In the genomic region with DNA sequence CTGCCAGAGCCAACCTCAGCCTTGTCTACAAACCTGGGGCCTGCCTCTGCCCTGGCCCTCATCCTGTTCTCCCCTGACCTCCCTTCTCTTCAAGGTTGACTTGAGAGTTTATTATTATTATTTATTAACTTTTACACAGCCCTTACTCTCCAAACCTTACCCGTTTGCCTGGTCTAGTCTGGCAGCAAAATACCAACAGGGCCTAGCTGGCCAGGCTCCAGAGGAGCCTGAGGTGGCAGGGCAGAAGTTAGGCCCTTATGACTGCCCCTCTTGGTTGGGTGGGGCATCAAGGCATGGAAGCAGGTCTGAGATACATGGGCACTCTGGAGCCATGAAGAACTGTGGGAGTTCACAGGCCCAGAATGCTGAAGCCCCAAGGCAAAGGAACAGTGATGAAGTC, we compare ENCODE assay signal across 8 mouse cellular contexts. TPM values are rescaled to one million over a fixed set of nuclear protein-coding genes. Genes with fewer than 3 reads are reported as not detected.
DNase-seq lines count a peak whose midpoint lies in the region; ATAC-seq and TF ChIP-seq lines count a peak whose summit lies in the region.

No protein-coding gene starts in this region.

- no peak overlapping the region for H3K4me3 ChIP-seq in liver, postnatal 0 days (ENCODE audit: low read depth, low read length)

- peaks cover 73% of the 10 kb centered on the region for H3K4me1 ChIP-seq in liver, postnatal 0 days (ENCODE audit: insufficient read depth)

- peaks cover 58% of the 10 kb centered on the region for H3K36me3 ChIP-seq in liver, postnatal 0 days (replicated peaks; ENCODE audit: insufficient read depth, low read length)

- 61% methylated on average over 1 of the region's 1 CpGs for WGBS in liver, postnatal 0 days (ENCODE audit: insufficient replicate concordance)

- H3K4me2 ChIP-seq in liver, postnatal 0 days (ENCODE audit: low read depth, low read length), result 0 out of 2 replicates have a peak overlapping the region, but pooled peaks have one; percentile 9

- DNase-seq in adrenal gland, adult 2 months, result peak; percentile 37
- no peak for DNase-seq in adrenal gland, adult 18-20 months (ENCODE audit: low spot score in 2 of 2)
- peak; percentile 11 for DNase-seq in thymus, postnatal 4 days
- DNase-seq in thymus, postnatal 14 days, result no peak
- DNase-seq in liver, postnatal 0 days, result no peak
- DNase-seq in right cerebral cortex, adult 18-20 months, result no peak
- DNase-seq in right cerebral cortex, adult 2 months (ENCODE audit: low spot score in 2 of 2), result no peak
- no peak for DNase-seq in layer of hippocampus, adult 8-10 months (ENCODE audit: low spot score in 2 of 2)

- no peak for TF ChIP-seq EP300 in liver, postnatal 0 days (IDR thresholded peaks at IDR 0.05; ENCODE audit: low read depth)

- H3K27me3 ChIP-seq in liver, postnatal 0 days (ENCODE audit: insufficient read depth, low read length), result no peaks in the 10 kb centered on the region

- no peaks in the 10 kb centered on the region for H3K9me3 ChIP-seq in liver, postnatal 0 days (ENCODE audit: low read length)

- H3K27ac ChIP-seq in liver, postnatal 0 days (ENCODE audit: low read depth), result 0 out of 2 replicates have a peak overlapping the region, but pooled peaks have one; percentile 14

- no peak for ATAC-seq in liver, postnatal 0 days

- H3K9ac ChIP-seq in liver, postnatal 0 days (replicated peaks), result no peak overlapping the region; the same call in 1 of the 2 replicates

- TF ChIP-seq CTCF in liver, postnatal 0 days (IDR thresholded peaks at IDR 0.05; ENCODE audit: low read depth), result no peak

RNA-seq across cellular contexts. Expression of gene Trim8, which starts 6.3 kb away (rescaled TPM):
- total RNA-seq in adrenal gland, adult 2 months (2021), result 10 to 100 TPM; 38.0 to 66.4 TPM
- polyA plus RNA-seq in adrenal gland, adult 2 months (2012; rRNA removed), result 66.1 and 78.8 TPM in 2 replicates
- 10 to 100 TPM; 46.5 to 56.8 TPM for total RNA-seq in adrenal gland, adult 18-20 months (2021)
- 7.9 and 9.8 TPM in 2 replicates for polyA plus RNA-seq in liver, postnatal 0 days (2015; fragmentation: Nextera tagmentation; extraction: Ambion mirVana)
- 10 to 100 TPM; 91.0 to 98.4 (median 93.7) TPM for total RNA-seq in layer of hippocampus, adult 8-10 months (2022)

Comparison
In these comparisons a context has a peak if more than half of its experiments do, and no peak if none do; other contexts are left out.
1. DNase-seq: peak in adrenal gland, adult 2 months (single experiment) and thymus, postnatal 4 days (single experiment); none in adrenal gland, adult 18-20 months (0 of 2), thymus, postnatal 14 days (single experiment), liver, postnatal 0 days (single experiment), right cerebral cortex, adult 18-20 months (single experiment), right cerebral cortex, adult 2 months (0 of 2) and layer of hippocampus, adult 8-10 months (0 of 2).